Mouse (Mus musculus) cerebellum, adult 11 months (tissue): ENCODE data around the gene Sync.

ENCODE experiments used
- DNase-seq: peaks from one replicate; pipeline ENCODE4 v3.0.0; 2022

Sync gene

DNA sequence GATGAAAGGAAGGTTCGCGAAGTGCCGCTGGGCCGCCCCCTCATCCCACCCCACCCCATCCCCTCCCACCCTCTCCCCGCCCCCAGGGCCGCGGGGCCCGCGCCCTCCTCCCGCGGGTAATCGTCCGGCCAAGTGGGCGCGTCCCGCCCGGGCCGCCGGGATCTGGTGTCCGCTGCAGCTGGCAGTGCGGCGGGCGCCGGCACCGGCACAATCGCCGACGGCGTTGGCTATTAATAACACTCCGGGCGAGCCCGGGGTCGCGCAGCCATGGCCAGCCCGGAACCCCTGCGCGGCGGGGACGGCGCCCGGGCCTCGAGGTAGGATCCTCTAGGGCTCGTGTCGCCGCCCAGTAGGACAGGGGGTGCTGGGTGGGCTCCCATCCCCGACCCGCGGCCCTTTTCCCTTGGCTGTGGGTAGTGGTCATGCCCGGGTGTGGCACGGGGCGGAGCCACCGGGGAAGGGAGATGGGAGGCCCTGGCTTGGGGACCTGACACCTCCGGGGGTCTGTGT lies at the start of gene Sync:
Gene Sync (plus strand): TSS at position 146 of the 510 bp plus-strand sequence.
- no peak for DNase-seq

- no peak for DNase-seq
Measured at GRCm38 (mm10) chr4:129237843-129238441, 49.5 kb upstream of the Sync start.

GRCm38 (mm10) chr4:129238579-129239016 lies 48.8 kb upstream of the Sync start:
- no peak for DNase-seq

DNA sequence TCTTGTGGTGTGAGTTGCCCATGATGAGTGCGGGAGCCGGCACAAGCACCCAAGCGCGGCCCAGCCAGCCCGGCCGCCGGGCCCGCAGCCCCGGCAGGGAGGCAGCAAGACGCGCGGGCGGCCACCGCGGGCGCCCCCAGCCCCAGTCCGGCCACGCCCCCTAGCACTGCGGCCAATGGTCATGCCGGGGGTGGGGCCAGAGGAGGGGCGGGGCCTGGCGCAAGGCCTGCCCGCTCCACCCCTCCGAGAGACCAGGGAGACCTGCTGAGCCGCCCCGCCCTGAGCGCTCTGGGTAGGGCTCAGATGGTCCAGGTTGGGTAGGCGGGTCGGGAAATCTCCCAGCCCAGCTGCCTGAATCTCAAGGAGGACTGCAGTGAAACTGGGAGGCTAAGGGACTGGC lies 48.3 kb upstream of the Sync start:
- DNase-seq: peak; percentile 78

DNA sequence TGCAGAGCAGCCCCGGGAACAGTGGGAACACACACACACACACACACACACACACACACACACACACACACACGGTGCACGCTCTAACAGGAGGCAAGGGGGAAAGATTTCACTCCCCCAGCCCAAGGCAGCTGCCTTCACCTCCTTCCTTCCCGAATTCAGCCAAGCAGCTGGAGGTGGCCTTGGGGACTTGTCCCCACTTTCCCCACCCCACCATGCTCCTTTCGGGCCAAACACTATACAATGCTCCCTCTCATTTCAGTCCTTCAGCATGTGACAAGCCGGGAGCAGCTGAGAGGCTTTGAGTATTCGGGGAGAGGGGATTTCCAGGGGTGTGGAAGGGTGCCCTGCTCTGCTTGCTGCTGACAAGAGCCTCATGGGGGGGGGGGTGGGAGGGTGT lies 45.5 kb upstream of the Sync start:
- DNase-seq: no peak

DNA sequence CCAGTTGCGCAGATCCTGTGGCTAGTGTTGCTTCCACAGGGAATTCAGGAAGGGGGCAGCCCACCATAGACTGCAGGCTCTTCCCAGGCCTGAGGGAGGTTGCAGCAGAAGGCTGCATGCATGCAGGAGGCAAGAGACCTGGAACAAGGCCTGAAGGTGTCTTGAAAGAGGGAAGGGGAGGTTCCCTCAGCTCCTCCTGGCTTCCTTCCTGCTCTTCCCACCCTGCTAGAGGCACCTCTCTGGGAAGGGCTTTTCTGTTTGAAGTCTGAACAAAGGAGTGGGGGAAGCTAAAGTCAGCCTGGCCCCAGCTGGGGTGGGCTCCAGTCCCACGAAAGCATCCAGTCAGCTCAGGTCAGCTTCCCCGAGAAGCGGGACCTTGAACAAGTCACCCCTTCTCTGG lies 45.1 kb upstream of the Sync start:
- DNase-seq: no peak

- no peak for DNase-seq
Measured at GRCm38 (mm10) chr4:129242761-129243160, 44.7 kb upstream of the Sync start.

GRCm38 (mm10) chr4:129244802-129245201 lies 42.6 kb upstream of the Sync start:
- no peak for DNase-seq

- no peak for DNase-seq
Measured at GRCm38 (mm10) chr4:129246360-129247301, 40.8 kb upstream of the Sync start.

DNA sequence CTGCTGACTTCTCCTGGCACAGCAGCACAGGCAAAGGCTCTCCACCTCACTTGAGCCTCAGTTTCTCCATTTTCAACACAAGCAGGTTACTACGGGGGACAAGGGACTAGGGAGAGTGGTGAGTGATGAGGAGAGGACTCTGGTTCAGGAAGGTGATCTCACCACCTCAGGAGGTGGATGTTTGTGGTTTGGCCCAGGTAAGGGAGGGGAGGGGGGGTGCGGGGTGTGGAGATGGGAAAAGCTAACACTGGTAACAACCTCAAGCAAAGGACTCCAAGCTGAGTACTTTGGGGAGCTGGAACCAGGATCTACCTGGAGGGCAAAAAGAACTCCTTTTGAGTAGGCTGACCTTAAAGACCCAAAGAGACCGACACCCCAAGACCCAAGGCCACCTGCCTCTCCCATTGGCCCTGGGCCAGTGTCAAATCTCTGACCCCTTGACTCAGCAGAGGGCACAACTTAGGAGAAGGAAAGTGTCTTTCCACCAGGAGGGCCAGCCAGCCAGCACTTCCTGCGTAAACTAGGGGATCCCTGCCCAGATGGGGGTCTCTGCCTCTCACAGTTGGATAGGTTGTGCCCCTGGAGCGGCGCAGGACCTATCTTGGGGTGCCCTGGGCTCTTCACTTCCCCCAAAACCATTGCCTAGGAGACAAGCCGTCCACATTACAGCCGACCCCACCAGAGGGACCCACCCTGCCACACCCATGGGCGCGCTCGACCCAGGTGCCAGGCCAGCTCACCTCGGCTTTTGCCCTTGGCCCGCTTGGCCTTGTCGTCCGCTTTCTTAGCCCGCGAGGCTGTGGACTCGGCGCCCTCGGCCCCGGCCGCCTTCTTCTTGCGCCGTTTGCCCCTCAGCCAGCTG lies 39.8 kb upstream of the Sync start:
- no peak for DNase-seq

DNA sequence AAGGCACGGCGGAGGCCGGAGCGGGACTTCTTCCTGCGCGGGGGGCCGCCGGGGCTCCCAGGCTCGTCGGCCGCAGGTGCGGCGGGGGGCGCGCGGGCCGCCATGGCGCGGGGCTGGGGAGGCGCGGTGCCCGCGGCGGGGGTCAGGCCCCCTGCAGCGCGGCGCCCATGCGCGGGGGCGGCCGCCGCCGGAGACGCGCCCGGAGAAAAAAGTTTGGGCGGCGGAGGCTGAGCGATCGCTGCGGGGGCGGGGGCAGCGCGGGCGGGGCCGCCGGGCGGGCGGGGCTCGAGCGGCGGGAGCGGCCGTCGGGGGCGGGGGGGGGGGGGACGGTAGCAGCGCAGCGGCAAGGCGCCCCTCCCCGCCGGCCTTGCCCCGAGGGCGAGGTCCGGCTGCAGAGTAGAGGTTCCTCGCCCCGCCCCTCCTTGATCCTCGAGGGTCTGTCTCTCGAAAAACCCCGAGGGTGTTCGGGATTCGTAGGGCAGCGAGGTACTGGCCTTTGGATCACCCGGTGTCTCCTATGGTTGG lies 39.1 kb upstream of the Sync start:
- DNase-seq: no peak

DNA sequence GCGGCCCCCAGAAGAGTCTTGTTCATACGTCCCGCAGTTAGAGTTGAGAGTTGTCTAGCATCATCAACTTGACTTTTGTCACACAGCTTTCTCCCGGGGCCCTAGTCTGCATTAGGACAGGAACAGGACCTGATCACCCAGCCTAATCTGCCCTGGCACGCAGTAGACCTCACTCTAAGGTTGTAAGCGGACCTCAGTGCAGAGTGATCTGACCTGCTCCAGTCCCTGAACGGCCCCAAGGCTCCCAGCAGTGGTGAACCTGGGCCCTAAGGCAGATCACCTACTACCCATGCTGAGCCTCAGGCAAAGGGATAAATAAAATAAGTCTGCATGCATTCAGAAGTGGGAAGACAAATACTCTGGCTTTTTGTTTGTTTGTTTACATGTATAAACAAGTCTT lies 38.1 kb upstream of the Sync start:
- no peak for DNase-seq

- DNase-seq: no peak
Measured at GRCm38 (mm10) chr4:129250759-129251481, 36.5 kb upstream of the Sync start.

- no peak for DNase-seq
Measured at GRCm38 (mm10) chr4:129251482-129252125, 35.8 kb upstream of the Sync start.

- DNase-seq: no peak
Measured at GRCm38 (mm10) chr4:129252492-129252891, 34.9 kb upstream of the Sync start.

DNA sequence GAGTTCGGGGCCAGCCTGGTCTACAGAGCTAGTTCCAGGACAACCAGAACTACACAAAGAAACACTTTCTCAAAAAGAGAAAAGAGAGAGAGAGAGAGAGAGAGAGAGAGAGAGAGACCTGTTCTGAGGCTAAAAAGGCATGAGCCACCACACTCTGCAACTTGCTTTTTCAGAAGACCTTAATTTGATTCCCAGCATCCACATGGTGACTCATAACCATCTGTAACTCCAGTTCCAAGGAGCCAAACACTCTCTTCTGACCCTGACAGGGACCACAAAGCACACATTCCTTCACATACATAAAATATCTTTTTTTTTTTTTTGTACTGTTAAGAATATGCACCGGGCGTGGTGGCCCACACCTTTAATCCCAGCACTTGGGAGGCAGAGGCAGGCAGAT lies 32.8 kb upstream of the Sync start:
- no peak for DNase-seq

GRCm38 (mm10) chr4:129256450-129257380 lies 30.7 kb upstream of the Sync start:
- DNase-seq: no peak

- no peak for DNase-seq
Measured at GRCm38 (mm10) chr4:129259101-129259500, 28.3 kb upstream of the Sync start.

GRCm38 (mm10) chr4:129260678-129261077 lies 26.7 kb upstream of the Sync start:
- no peak for DNase-seq

DNA sequence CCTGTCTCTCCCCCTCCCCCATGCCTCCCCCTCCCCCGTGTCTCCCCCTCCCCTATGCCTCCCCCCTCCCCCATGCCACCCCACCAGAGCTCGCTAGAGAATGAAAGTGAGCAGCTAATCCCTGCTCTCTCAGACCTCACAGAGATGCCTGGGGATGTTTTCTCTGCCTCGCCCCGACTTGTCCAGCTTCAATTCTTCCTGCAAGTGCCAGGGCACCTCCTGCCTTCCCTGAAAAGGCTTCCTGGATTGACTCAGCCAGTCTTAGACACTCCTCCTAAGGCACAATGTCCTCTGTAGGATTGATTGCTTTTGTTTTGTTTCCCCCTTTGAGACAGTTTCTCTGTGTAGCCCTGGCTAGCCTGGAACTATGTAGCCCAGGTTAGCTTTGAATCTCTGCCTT lies 26.2 kb upstream of the Sync start, which contains the start of gene C77080:
Gene C77080 (minus strand): TSS at position 209 of the 400 bp plus-strand sequence.
- DNase-seq: no peak
